Mouse (Mus musculus) right cerebral cortex, postnatal 14 days (tissue): Measurements from ENCODE around the gene Gm13199.
A peak's percentile ranks its signal among the peaks of the same experiment; 100 is the strongest.

Source experiments
- DNase-seq: peaks from one replicate; pipeline ENCODE4 v3.0.0; 2022

Gm13199 gene

GRCm38 (mm10) chr2:5862834-5863233, at the start of gene Gm13199:
Gene Gm13199, minus strand, starts transcription at chr2:5862934.
- no peak for DNase-seq

GRCm38 (mm10) chr2:5911282-5911965, 48.7 kb upstream of the Gm13199 start:
- peak; percentile 41 for DNase-seq

GRCm38 (mm10) chr2:5906625-5907024, 43.9 kb upstream of the Gm13199 start:
- DNase-seq, result peak; percentile 27

GRCm38 (mm10) chr2:5906092-5906491, 43.4 kb upstream of the Gm13199 start:
- peak; percentile 30 for DNase-seq

- peak; percentile 15 for DNase-seq
These were observed 37.4 kb upstream of the Gm13199 start for GRCm38 (mm10) chr2:5900145-5900544.

GRCm38 (mm10) chr2:5894843-5895570, 32.3 kb upstream of the Gm13199 start, which contains the start of gene Sec61a2:
Gene Sec61a2, minus strand, starts transcription at chr2:5895432.
- DNase-seq, result peak; percentile 100

- no peak for DNase-seq
These were observed 31.6 kb upstream of the Gm13199 start for GRCm38 (mm10) chr2:5894296-5894695.

GRCm38 (mm10) chr2:5889412-5889811, 26.7 kb upstream of the Gm13199 start:
- no peak for DNase-seq

- no peak for DNase-seq
These were observed 26.1 kb upstream of the Gm13199 start for GRCm38 (mm10) chr2:5888865-5889264.

- DNase-seq, result no peak
These were observed 14.7 kb upstream of the Gm13199 start for GRCm38 (mm10) chr2:5877446-5877845.

GRCm38 (mm10) chr2:5869746-5870145, 7.0 kb upstream of the Gm13199 start:
- no peak for DNase-seq

- DNase-seq, result no peak
These were observed 4.9 kb upstream of the Gm13199 start for GRCm38 (mm10) chr2:5867681-5868080.

GRCm38 (mm10) chr2:5851866-5852265, 10.9 kb downstream of the Gm13199 start:
- DNase-seq, result no peak

GRCm38 (mm10) chr2:5851116-5851515, 11.6 kb downstream of the Gm13199 start:
- no peak for DNase-seq

GRCm38 (mm10) chr2:5845826-5846225, 16.9 kb downstream of the Gm13199 start:
- no peak for DNase-seq

- DNase-seq, result peak; percentile 84
These were observed 17.7 kb downstream of the Gm13199 start, which contains the start of the genes Nudt5 and Cdc123 for GRCm38 (mm10) chr2:5844873-5845631. Gene Nudt5, plus strand, starts transcription at chr2:5845019. Gene Cdc123, minus strand, starts transcription at chr2:5845164.

GRCm38 (mm10) chr2:5844181-5844872, 18.4 kb downstream of the Gm13199 start:
- DNase-seq, result no peak

- DNase-seq, result no peak
These were observed 21.9 kb downstream of the Gm13199 start for GRCm38 (mm10) chr2:5840815-5841214.

GRCm38 (mm10) chr2:5825265-5825913, 37.3 kb downstream of the Gm13199 start:
- no peak for DNase-seq

GRCm38 (mm10) chr2:5824685-5825084, 38.0 kb downstream of the Gm13199 start:
- DNase-seq, result no peak

GRCm38 (mm10) chr2:5824213-5824612, 38.5 kb downstream of the Gm13199 start:
- DNase-seq, result no peak

GRCm38 (mm10) chr2:5822449-5822848, 40.3 kb downstream of the Gm13199 start:
- no peak for DNase-seq
